Mouse (Mus musculus) kidney, postnatal 4 days (tissue): ENCODE results near the gene Tcf3.
A peak's percentile ranks its signal among the peaks of the same experiment; 100 is the strongest.

Source experiments
- DNase-seq, 2 experiments: peaks; one replicate each; pipeline ENCODE4 v3.0.0; 2021; ENCODE audit warnings: mixed read lengths in 2 of 2

Tcf3 gene

DNA sequence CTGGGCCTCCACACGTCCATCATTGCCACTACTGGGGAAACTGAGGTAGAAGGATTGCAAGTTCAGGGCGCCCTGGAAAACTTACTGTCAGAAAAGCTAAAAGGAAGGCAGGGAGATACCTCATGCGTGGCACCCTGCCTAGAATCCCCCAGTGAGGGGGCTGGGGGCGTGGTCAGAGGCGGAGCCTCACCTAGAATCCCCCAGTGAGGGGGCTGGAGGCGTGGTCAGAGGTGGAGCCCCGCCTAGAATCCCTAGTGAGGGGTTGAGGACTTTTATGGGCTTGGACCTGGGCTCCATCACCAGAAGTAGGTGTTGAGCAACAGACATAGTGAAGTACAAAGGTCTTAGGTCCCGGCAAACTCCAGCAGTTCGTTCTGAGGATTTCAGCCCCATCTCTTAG, 2.8 kb upstream of the Tcf3 start:
- DNase-seq: peak; percentile 72 to 77

DNA sequence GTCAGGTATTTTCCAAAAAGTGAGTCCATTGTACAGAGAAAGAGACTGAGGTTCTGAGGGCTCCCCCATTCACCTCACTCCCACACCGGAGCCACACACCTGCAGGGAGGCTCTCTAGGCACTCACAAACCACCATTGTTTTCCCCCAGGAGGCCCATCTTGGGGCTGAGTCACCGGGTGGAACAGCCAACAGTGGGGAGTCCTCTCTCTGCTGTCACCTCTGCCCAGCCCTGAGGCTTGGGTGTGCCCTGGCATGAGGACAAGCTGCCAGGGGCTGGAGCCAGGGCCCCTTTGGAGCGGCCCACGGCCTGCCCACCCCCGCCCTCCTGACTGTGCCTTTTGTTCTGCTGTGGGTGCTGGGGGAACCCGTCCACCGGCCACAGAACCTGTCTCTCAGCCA, 2.3 kb upstream of the Tcf3 start:
- peak in 1 of 2 experiments; percentile 35 for DNase-seq

DNA sequence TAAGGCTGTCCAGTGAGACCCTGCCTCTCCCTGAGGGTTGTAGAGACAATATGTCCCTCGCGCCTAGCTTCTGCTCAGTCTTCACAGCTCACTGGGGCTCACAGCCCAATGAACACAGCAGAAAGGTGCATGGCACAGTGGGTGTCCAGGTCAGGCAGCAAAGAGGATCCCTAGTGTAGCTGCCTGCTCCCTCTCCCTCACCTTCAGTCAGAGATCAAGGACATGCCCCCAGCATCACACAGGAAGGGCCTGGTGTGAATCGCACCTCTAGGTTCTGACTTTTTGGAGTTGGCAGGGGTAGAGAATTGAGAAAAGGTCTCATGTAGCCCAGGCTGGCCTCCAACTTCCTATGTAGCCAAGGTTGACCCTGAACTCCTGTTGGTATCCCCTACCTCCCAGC, 1.4 kb upstream of the Tcf3 start:
- DNase-seq: no peak

DNA sequence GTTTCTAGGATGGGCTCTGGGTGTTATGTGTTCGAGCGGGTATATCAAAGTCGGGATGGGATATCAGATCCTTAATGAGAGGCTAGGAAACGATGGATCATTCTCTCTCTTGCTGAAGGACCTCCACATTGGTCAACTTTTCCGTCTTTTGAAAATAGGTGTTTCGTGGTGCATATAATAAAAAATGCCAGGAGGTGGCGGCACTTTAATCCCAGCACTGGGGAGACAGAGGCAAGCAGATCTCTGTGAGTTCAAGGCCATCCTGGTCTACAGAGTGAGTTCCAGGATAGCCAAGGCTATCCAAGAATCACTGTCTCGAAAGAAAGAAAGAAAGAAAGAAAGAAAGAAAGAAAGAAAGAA, 766 bp upstream of the Tcf3 start:
- no peak for DNase-seq

DNA sequence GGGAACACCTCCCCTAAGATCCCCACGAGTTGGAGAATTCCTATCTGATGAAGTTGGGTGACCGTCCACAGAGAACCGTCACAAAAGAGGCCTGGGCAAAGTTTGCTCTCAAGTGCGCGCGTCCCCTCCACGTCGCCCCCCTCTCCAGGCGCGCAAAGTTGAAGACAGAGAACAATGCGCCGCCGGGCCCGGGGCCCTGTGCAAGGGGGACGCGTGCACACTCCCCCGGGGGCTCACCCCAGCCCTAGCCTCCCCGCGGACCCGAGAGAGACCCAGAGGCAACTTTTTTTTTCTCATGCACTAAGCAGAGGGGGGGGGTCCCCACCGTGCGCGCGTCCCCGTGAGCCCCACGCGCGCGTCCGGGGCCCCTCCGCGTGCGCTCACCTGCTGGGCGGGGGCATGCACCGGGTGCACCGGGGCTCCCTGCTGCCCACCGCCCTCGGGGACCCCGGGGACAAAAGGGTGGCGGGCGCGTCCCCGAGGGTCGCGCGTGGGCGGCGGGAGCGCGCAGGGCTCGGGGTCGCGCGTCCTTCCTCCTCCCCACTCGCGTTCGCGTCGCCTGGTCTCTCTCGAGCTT, 423 bp downstream of the Tcf3 start:
- peak; percentile 66 to 79 for DNase-seq

DNA sequence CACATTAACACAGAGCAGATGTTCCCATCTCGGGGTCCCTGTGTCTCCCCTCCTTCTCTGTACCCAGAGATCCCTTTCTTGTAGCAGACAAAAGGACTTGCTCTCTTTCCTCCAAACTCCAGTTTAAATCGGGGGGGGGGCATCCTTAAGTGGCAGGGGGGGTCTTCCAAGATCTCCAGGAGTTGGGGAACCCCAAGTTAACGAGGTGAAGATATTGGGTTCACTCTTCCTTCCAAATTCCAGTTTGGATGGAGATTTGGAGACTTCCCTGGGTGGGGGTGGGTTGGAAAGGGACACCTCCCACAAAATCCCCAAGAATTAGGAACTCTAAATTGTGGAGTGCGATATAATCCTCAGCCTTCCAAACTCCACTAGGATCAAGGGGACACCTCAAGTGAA, 1.1 kb downstream of the Tcf3 start:
- DNase-seq: no peak

DNA sequence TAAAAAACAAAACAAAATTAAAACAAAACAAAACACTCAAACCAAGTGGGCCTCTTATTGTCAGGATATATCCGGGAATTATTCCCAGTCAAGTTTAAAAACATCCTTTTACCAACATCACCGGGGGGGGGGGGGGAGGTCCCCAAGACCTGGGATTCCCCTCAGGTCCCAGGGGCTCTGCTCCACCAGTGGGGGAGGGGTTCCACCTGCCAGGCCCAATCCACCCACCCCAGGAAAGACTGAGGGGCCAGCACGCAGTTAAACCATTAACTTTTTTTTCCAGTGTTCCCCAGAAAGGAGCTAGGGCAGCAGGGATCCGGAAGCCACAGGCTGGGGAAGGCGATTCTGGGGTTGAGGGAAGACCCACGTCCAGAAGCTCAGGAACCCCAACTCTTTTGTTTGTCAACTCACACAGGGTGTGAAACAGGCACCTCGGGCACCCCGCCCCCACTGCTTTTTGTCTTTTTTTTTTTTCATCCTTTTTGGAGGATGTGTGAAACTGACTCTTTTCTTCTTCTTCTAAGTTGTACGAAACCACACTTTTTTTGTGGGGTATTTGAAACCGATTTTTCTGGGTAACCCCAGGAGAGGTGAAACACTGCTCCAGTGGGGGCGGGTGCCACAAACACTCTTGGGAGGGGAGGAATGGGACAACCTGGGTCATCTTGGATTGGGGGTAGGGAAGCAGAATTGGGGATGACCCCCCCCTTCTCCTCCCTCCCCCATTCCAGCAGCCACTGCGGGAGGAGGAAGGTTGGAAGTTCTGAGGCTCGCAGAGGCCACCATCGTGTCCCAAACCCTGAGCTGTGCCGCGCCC, 1.7 kb downstream of the Tcf3 start:
- no peak for DNase-seq

DNA sequence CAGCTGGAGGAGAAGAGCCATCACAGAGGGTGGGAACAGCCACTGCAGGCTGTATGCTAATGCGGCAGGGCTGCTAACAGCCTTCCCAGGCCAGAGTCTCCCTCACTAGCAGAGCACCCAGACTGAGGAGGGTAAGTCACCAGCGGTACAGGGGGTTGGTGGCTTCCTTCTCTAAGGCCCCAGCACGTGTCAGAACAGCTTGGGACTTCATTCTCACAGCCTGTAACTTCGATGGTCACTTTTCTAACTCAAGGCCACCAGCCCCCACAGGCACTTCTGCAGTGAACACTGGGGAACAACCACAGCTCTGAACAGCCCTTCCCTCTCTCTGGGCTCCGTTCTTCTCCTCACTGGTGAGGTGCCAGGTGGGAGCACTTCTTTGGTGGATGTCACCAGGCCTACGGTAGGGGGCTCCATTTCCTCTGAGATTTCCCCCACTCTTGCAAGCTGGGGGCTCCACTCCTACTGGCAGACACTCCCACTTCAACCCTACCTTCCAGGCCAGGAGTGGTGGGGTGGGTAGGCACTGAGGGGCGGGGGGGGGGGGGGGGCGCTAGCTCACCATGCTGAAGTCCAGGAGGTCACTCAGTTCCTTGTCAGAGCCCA, 3.0 kb downstream of the Tcf3 start:
- DNase-seq: no peak

DNA sequence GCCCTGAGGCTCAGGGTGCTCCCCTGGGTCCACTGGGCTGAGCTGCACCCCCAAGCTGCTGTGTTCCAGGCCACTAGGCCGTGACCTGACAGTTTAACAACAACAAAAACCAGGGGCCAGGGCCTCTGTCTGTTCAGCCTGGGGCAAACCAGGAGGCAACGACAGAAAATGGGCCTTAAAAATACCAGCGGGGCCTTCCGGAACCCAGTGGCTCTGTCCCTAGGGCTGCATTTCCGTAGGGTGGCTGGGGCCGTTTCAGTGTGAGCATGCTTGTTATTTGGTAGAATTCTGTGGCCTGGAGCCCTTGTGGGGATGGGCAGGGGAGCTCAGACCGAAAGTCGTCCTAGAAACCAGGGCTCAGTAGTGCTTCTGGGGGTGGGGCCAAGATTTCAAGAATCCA, 3.6 kb downstream of the Tcf3 start:
- no peak for DNase-seq

DNA sequence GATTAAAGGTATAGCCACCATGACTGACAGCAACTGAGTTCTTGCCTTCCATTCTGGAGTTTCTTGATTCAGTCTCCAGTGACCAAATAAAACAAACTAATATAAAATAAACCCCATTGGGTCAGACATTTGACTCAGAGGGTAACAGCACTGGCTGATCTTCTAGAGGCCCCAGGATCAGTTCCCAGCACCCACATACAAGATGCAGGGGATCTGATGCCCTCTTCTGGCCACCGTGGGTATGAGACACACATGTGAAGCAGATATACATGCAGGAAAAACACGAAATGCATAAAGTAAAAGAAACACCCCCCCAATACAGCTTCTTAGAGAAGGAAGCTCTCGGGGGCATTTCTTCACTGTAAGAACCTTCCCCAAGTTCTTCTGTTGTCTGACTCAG, 8.4 kb downstream of the Tcf3 start:
- DNase-seq: no peak

DNA sequence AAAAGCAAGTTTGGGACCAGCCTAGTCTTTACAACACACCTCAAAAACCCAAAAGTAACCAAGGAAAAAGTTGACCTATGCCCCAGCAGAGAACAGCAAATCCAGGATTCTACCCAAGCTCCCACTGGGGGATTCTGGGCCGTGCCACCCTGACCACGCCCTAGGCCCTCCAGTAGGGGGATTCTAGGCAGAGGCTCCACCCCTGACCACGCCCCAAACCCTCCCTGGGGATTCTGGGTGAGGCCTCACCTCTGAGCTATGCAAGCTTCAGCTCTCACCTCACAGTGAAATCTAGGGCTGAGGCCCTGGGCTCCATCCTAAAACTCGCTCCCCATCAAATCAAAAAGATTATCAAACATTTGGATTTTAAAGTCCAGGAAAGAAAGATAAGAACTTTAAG, 9.9 kb downstream of the Tcf3 start:
- peak; percentile 64 to 70 for DNase-seq

DNA sequence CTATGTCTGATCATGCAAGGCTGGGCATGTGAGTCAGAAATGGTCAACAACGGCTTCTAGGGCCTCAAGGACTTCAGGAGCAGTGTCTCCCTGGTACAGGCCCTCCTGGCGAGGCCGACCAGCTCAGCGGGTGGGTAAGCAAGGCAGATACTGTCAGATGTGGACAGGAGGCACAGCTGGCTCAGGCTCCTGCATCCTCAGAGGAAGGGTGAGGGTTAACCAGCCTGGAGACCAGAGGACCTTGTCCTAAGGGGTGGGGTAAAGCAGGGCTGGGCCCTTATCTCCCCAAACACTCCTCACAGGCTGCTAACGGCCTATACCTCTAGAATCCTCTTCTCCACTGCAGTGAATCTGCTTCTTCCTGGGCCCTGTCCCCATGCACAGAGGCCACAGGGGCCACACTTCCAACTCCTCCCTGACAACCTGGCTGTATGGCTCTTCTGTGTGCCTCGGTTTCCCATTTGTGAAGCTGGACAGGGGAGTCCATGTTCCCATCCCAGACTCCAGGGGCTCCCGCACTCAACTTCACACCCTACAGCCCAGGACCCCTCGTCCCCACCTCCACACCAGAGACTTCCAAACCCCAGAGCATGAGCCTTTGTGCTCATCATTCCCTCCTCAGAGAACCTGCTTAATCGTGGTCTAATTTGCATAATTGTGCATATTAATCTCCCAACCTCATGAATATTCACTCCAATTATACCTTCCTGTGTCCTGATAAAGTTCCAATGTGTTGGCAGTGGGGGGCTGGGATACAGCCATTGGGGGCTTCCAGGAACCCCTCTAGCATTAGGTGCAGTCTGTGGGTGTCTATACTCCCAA, 11.6 kb downstream of the Tcf3 start:
- DNase-seq: no peak

DNA sequence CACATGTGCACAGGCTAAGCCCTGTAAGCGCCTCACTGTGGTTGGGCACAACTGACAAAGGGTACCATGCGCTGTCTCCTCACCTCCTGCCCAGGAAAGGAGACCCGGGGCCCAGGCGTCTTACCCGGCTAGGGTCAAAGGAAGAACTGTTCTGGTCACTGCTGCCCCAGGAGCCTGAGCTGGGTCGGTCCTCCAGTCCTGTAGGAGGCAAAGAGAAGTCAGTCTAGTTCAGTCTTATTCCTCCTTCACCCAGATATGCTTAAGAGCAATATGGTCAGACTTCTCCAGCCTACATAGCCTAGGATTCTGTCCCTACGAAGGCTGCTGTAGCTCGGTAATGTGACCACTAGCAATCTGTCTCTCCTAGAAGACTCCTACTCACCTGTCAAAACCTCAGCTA, 12.2 kb downstream of the Tcf3 start:
- DNase-seq: no peak

DNA sequence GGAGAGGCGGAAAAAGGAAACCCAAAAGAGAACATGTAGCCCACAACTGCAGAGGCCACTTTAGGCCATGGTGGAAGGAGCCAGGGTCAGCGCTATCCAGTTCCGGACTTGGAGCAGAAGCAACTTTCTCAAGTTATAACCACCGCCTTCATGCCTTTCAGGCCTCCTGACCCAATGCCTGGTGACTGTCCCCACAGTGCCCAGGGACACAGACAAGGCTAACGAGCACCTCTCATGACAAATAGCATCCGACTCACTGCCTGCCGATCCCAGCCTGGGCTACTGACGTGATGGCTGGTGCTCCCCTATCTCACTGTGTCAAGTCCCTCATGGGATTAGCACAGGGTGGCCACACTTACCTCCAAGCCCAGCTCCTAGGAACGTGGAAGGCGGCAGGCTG, 12.7 kb downstream of the Tcf3 start:
- DNase-seq: no peak

DNA sequence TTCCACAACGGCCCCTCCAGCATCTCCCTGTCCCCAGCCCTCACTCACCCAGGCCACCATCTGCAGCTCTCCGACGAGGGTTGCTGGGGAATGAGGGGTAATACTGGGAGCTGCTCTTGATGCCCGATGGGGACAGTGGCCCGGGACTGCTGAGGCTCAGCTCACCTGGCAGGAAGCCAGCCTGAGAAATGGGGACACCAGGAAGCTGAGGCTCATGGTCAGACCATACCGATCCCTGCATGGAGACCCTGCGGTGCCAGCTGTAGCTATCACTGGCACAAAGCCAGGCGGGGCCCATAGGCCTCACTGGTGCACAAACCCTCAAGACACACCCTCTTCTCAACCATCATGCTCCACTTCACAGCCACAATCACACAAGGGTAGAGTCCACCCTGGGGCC, 14.0 kb downstream of the Tcf3 start:
- no peak for DNase-seq

DNA sequence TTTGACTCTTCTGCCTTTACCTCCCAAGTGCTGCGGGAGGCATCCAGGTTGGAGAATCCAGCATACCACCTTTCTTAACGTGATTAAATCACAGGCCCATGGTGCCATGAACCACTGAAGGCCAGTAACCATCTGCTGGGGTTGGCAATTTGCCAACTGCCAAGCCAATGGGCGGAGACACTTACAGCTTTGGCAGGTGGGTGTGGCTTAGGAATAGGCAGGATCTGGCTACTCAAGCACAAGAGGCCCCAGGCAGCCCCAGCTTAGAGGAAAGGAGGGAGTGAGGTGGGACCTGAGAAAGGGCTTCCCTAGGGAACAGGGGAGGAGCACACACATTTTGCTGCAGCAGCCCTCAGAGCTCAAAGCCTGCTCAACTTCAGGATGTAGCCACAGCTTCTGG, 15.1 kb downstream of the Tcf3 start:
- peak; percentile 53 to 66 for DNase-seq

DNA sequence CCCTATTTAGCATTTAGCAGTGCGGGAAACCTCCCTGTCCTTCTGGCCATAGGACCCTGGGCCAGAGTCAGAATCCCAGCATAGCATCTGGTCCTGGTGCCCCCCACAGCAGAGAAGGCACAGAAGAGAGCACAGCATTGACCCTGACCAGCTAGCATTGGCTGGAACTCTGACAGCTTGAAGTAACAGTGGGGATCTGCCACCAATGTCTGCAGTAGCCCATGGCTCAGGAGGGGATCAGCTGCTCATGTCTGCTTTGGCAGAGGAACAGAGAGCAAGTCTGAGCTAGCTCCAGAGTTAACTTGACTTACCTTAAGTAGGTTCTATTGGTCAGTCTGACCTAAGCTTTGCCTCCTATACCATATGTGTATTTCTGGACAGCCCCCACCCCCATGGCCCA, 15.6 kb downstream of the Tcf3 start:
- DNase-seq: no peak

DNA sequence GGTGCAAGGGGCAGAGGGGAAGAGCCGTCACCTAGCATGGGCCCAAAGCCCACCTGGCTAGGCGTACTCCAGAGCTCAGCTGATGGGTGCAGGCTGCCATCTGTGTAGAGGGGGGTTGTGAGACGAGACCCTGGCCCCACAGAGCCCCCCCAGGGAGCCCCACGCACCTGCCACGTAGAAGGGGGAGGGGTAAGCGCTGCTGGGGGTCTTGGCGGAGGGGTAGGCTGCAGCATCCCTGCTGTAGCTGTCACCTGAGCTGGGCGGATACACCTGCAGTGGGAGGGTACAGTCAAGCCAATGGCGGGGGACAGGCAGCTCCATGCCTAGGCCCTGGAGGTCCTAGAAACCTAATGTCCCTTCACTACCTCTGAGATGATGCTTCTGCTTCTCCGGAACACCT, 16.1 kb downstream of the Tcf3 start:
- DNase-seq: no peak

DNA sequence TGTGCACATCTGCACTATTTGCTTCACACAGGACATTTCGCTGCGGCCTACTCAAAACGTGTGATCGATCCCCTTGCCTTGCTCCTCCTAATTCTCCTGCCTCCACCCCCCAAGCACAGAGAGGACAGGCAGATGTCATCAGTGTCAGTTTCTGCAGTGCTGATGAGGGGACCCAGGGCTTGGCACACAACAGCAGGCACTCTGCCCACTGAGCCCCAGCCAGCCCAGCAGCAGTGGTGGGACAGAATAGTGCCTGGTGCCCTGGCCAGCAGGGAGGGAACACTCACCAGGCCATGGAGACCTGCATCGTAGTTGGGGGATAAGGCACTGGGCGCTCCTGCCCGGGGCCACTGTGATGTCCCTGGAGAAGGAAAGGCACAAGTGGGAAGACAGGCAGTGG, 17.9 kb downstream of the Tcf3 start:
- no peak for DNase-seq

DNA sequence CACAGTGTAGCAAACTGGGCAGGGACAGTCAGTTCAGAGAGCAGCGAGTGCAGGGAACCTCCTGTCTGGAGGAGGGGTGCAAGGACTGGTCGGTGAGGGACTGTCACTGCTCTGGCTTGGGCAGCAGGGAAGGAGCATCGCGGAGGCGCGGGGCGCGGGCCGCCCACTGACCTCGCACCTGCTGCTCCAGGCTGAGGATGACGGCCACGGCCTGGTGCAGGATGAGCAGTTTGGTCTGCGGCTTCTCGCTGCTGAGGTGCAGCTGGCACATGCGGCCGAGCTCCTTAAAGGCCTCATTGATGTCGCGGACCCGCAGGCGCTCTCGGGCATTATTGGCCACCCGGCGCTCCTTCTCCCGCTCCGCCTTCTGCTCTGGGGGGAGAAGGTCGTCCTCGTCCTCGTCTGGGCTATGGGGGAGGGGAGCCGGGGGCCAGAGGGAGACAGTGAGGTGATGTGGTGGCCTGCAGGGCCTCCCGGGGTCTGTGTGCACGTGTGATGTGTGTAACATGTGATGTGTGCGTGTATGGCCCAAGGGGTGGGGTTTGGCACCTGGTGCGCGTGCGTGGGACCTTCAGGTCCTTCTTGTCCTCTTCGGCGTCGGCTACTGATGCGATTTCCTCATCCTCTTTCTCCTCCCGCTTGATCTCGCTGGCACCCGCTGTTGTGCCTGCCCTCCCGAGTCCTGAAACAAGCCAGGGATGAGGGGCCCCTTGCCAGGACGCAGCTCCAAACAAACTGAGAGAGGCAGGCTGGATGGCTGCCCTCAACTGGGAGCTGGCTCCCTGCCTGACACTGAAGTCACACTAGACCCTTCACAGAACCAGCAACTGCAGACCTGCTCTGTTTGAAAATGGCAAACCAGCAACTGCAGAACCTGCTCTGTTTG, 20.5 kb downstream of the Tcf3 start:
- no peak for DNase-seq

DNA sequence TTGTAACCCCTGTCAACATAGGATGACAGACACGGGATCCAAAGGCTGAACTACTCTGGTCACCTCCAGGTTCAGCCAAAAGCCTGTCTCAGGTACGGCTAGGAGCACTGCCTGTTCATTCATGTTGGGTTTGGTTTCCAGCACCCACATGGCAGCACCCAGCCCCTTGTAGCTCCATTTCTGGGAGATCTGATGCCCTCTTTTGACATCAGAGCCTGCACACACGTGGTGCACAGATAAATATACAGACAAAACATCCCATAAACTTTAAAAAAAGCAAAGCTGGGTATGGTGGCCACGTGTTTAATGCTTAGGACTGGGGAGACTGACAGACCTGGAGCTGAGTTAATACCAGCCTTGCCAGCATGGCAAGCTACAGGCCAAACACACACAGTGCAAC, 25.5 kb downstream of the Tcf3 start:
- no peak for DNase-seq

DNA sequence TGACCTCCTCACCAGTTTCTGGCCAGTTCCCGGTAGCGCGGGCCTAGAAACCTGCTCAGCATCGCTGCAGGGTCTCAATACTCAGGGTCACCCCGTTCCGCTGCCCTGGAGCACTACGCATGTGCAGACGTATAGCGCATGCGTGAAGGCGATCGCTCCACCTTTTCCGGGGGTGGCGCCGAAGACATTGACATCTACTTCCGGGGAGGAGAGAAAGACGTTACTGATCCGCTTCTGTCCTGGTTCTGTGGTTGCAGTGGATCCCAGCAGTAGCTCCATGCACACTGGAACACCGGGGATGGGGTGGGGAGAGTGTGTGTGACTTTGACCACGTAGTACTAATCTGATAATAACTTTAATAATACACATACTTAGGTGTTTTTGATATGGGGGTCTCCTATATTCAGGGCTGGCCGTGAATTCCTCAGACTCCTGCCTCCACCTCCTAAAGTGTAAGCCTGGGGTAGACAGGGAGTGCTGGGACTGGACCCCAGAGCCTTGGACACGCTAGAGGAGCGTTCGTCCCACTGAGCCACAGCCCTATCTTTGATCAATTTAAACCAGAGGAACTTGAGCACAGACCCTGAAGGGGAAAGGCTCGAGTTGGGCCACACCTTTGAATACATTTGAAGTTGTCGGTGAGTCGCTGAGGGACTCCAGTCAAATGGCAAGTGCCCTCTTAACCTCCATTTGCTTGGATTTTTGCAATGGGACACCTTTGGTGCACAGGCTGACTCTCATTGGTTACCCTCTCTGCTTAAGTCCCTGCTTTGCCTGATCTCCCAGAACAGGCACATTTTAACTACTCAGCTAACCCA, 26.6 kb downstream of the Tcf3 start, which contains the start of gene Uqcr11:
TSS of gene Uqcr11 (minus strand) at position 147 of the 818 bp plus-strand sequence.
- DNase-seq: peak; percentile 92 to 95
